Mouse (Mus musculus): Measurements from ENCODE around the gene Cpsf2. TPM values are rescaled to one million over a fixed set of nuclear protein-coding genes. Genes with fewer than 3 reads are reported as not detected.

Cpsf2 gene
- polyA plus RNA-seq, 1 experiment from 2014 or later = 28.6 TPM

DNA sequence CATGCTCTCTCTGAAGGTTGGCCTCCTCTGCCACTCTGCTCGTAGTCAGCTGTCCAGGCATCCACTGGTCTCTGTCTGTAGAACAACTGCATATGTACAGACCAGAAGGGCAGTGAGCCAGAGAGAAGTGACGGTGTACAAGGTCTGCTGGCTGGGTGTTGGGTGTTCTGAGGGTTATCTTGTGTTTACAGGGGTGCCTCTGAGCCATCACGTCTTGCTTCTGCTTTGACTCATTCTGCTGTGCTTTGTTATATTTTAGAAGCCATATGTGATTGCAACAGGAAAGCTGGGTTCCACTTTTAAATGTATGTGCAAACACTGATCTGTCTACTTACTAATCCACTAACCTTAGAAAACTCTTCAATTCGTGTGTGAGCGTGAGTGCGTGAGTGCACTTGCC, 11.9 kb downstream of the Cpsf2 start:
- H3K27me3 ChIP-seq (ENCODE audit: insufficient read depth, poor library complexity, severe bottlenecking) = no peaks in the 10 kb centered on the region
- DNase-seq (ENCODE audit: low spot score) = no peak
- no peak overlapping the region for H3K4me3 ChIP-seq
- H3K9me3 ChIP-seq = no peaks in the 10 kb centered on the region
- 94% methylated on average over 6 of the region's 6 CpGs for WGBS
- no peaks in the 10 kb centered on the region for H3K4me1 ChIP-seq (replicated peaks)
- H3K27ac ChIP-seq = no peak overlapping the region
- peaks cover 96% of the 10 kb centered on the region for H3K36me3 ChIP-seq

DNA sequence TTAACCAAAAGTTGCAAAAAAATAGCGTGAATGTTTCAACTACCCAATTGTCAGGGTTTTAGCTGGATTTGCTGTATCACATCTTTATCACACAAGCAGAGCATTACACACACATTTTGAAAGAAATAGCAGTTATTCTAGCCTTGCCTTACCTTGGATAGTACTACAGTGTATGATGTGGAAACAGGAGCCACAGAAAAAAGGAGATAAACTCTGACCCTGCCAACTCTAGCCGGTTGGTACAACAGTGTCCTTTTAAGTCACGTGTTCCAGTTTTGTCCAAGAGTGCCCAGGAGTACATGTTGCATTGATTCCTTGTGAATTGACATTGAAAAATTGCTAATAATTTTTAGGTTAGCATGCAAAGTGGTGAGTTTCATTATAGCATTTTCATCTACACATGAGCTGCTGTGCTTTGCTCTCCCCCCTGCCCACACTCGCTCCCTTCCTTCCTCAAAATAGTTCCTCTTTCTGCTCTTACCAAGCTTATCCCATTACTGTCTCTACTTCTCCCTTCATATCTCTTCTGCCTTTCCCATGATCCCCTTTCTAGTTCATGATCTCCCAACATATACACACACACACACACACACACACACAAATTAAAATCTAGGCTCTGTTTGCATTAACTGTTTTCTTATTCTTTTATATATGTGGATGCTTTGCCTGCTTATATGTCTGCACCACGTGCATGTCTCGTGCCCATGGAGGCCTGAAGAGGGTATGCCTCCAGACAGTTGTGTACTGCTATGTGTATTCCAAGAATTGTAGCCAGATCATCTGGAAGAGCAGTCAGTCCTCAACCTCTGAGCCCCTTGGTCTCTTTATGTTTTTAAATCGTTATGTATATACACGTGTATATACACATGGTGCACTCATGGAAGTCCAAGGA, 19.0 kb downstream of the Cpsf2 start:
- no peak overlapping the region for H3K4me3 ChIP-seq
- H3K9me3 ChIP-seq = no peaks in the 10 kb centered on the region
- no peak for DNase-seq (ENCODE audit: low spot score)
- H3K27me3 ChIP-seq (ENCODE audit: insufficient read depth, poor library complexity, severe bottlenecking) = no peaks in the 10 kb centered on the region
- H3K36me3 ChIP-seq = peaks cover 96% of the 10 kb centered on the region
- no peaks in the 10 kb centered on the region for H3K4me1 ChIP-seq (replicated peaks)
- H3K27ac ChIP-seq = no peak overlapping the region
- 94% methylated on average over 8 of the region's 8 CpGs for WGBS

DNA sequence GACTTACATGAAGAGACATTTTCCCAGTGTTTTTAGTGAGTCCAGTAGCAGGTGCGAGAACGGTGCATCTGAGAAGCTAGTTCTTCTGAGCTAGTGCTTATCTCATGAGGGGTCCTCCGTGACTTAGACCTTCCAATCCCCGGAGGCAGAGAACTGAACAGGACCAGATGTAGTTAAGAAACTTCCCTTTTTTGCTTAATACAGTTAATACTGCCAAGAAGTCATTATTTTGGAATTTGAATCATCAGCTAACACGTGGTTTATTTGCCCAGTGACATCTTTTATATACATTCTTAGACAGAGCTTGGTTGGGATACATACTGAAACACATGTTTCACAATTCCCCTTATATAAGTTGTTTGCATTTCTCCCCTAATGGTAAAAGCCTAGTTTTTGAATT, 23.1 kb downstream of the Cpsf2 start:
- WGBS = 96% methylated on average over 5 of the region's 5 CpGs
- Histone ChIP-seq H3K36me3 (peaks cover 96% of the 10 kb centered on the region), H3K4me1 (replicated peaks) (no peaks in the 10 kb centered on the region), H3K9me3 (no peaks in the 10 kb centered on the region), H3K27me3 (ENCODE audit: insufficient read depth, poor library complexity, severe bottlenecking) (no peaks in the 10 kb centered on the region), H3K4me3 (no peak overlapping the region), H3K27ac (no peak overlapping the region)
- DNase-seq (ENCODE audit: low spot score) = no peak

DNA sequence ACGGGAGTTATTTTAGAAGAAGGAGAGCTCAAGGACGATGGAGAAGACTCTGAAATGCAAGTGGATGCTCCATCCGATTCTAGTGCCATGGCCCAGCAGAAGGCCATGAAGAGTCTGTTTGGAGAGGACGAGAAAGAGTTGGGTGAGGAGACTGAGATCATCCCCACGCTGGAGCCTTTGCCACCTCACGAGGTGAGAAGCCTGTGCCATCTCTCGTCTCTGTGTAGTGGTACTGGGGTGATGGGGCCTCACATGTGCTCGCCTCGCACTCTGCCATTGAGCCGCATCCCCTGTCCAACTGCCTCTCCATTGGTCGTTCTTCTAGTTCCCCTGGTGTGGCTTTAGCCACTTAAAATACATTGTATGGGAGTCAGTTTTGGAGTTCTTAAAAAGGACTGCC, 25.0 kb downstream of the Cpsf2 start:
- WGBS = 93% methylated on average over 11 of the region's 11 CpGs
- Histone ChIP-seq H3K36me3 (peaks cover 96% of the 10 kb centered on the region), H3K27me3 (ENCODE audit: insufficient read depth, poor library complexity, severe bottlenecking) (no peaks in the 10 kb centered on the region), H3K9me3 (no peaks in the 10 kb centered on the region), H3K27ac (no peak overlapping the region), H3K4me1 (replicated peaks) (no peaks in the 10 kb centered on the region), H3K4me3 (no peak overlapping the region)
- no peak for DNase-seq (ENCODE audit: low spot score)

DNA sequence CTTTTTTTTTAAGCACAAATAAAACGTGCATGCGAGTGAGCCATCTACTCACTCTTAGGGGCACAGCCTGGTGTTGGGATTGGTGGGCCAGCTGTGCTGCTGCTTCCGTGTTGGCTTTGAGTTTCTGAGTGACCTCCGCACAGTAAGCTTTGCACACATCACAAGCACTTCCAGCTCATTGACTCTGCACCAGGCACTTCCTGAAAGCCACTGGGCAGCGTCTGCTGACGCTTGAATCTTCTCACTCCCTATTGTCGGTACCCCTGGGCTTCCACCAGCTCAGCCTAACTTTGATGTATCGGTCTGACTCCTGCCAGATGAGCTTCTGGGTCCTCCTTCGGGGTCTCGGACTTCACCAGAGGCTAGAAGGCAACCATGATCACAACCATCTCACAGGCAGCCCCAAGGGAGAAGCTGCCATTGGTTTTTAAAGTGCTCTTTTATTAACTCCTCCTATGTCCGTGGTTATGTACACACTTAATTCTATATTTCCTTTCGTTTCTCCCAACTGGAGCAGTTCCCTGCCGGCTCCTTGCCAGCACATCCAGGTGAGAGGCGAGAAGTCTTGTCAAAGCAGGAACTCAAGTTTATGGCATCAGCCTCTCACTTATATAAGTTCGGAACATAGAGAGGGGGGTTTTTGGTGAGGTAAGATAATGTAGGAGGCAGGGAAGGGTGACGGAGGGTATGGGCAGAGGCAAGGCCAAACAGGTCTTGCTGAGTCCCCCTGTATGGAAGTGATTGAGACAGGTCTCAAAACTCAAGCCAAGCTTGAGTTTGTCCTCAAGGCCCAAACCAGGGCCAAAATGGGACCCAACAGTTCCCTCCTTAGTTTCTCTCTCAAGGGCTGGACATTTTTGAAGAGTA, 32.6 kb downstream of the Cpsf2 start:
- no peak for DNase-seq (ENCODE audit: low spot score)
- Histone ChIP-seq H3K27ac (no peak overlapping the region), H3K4me3 (no peak overlapping the region), H3K4me1 (replicated peaks) (no peaks in the 10 kb centered on the region), H3K9me3 (no peaks in the 10 kb centered on the region), H3K27me3 (ENCODE audit: insufficient read depth, poor library complexity, severe bottlenecking) (no peaks in the 10 kb centered on the region), H3K36me3 (peaks cover 42% of the 10 kb centered on the region)
- 89% methylated on average over 16 of the region's 16 CpGs for whole genome bisulfite sequencing

DNA sequence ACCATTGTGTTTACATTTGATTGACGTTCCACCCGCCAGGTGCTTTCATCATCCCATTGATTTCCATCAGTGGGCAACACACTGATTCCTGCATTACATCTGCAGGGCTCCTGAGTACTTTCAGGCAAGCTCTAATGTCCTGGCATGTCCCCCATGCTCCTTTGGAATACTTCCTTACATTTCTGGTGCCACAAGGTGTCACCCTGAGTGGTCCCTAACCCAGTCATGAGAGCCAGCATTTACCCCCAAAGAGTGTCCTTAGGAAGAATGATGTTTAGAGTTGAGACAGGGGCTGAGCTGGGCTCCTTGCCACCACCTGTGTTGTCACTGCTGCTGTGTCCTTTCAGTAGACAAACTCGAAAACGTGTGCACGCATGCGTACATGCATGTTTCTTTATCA, 33.8 kb downstream of the Cpsf2 start:
- Histone ChIP-seq H3K9me3 (no peaks in the 10 kb centered on the region), H3K27me3 (ENCODE audit: insufficient read depth, poor library complexity, severe bottlenecking) (no peaks in the 10 kb centered on the region), H3K36me3 (peaks cover 30% of the 10 kb centered on the region), H3K27ac (no peak overlapping the region), H3K4me3 (no peak overlapping the region), H3K4me1 (replicated peaks) (no peaks in the 10 kb centered on the region)
- 94% methylated on average over 6 of the region's 6 CpGs for WGBS
- DNase-seq (ENCODE audit: low spot score) = no peak

DNA sequence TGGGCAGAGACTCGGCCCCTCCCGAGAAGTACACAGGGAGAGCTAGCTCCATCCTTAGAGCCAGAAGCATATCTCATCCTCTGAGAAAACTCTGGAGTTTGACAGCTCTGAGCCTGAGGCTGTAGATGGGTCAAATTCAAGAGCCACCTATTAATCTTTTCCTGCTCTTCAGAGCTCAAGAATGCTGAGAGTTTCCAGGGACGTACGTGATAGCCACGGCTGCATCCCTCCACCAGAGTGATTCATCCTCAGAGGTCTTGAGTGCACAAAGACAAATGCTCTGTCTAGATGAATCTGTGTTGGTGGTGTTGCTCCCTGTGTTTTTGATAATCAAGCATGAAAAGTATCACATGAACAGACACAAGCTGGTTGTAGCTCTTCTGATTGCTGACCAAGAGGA, 38.6 kb downstream of the Cpsf2 start:
- Histone ChIP-seq H3K9me3 (no peaks in the 10 kb centered on the region), H3K27ac (no peak overlapping the region), H3K4me3 (no peak overlapping the region), H3K27me3 (ENCODE audit: insufficient read depth, poor library complexity, severe bottlenecking) (no peaks in the 10 kb centered on the region), H3K36me3 (no peaks in the 10 kb centered on the region), H3K4me1 (replicated peaks) (no peaks in the 10 kb centered on the region)
- 86% methylated on average over 5 of the region's 5 CpGs for WGBS
- DNase-seq (ENCODE audit: low spot score) = no peak

DNA sequence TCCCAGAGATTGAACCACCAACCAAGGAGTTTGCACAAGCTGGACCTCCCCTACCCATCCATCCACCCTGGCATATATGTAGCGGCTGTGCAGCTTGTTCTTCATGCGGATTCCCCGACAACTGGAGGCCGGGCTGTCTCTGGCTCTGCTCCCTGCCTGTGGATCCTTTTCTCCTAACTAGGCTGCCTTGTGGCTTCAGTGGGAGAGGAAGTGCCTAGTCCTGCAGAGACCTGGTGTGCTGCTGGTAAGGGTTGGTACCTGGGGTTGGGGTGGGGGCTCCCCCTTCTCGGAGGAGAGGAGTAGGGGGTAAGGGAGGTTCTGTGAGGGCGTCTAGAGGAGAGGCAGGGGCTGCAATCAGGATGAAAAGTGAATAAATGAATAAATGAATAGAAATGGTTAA, 39.3 kb downstream of the Cpsf2 start:
- Histone ChIP-seq H3K27ac (no peak overlapping the region), H3K4me1 (replicated peaks) (no peaks in the 10 kb centered on the region), H3K4me3 (no peak overlapping the region), H3K36me3 (no peaks in the 10 kb centered on the region), H3K9me3 (no peaks in the 10 kb centered on the region), H3K27me3 (ENCODE audit: insufficient read depth, poor library complexity, severe bottlenecking) (no peaks in the 10 kb centered on the region)
- 91% methylated on average over 6 of the region's 6 CpGs for WGBS
- DNase-seq (ENCODE audit: low spot score) = no peak

DNA sequence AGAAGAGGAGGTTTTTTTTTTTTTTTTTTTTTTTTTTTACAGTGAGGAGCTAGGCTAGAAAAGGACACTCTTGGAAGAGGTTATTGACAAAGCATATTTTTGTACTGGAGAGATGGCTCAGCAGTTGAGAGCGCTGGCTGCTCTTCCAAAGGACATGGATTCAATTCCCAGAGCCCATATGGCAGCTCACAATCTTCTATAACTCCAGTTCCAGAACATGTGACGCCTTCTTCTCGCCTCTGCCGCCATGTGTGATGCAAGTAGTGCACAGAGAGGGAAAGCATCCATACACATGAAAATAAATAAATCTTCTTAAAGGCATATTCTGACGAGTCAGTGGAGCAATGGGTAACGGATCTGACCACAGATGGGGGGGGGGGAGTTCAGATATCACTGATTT, 46.1 kb downstream of the Cpsf2 start:
- DNase-seq (ENCODE audit: low spot score) = no peak
- 89% methylated on average over 6 of the region's 6 CpGs for WGBS
- H3K9me3 ChIP-seq = no peaks in the 10 kb centered on the region

DNA sequence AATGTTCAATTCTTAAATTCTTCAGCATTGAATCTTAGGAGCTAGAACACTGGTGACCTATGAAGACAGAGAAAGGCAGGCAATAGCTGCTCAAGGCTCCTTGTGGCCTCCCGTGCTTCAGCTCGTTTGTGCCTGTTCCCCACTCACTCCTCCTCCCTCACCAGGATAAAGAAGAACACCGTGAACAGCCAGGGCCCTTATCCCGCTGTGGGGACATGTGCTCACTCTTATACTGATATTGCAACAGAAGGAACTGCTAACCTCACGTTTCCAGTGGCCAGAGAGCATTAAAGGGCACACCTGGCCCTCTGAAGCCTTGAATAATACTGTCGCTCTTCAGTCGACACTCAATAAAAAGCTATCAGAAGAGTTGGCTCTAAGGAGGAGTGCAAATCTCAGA, 53.4 kb downstream of the Cpsf2 start:
- Histone ChIP-seq H3K36me3 (no peaks in the 10 kb centered on the region), H3K4me3 (no peak overlapping the region), H3K27ac (no peak overlapping the region), H3K4me1 (replicated peaks) (no peaks in the 10 kb centered on the region), H3K27me3 (ENCODE audit: insufficient read depth, poor library complexity, severe bottlenecking) (no peaks in the 10 kb centered on the region), H3K9me3 (no peaks in the 10 kb centered on the region)
- no peak for DNase-seq (ENCODE audit: low spot score)
- WGBS = 63% methylated on average over 7 of the region's 7 CpGs

More for the DNA sequence above, 46.1 kb downstream of the Cpsf2 start:
- H3K27ac ChIP-seq = no peak overlapping the region
- no peak overlapping the region for H3K4me3 ChIP-seq
- no peaks in the 10 kb centered on the region for H3K27me3 ChIP-seq (ENCODE audit: insufficient read depth, poor library complexity, severe bottlenecking)
- H3K36me3 ChIP-seq = no peaks in the 10 kb centered on the region
- H3K4me1 ChIP-seq (replicated peaks) = no peaks in the 10 kb centered on the region

DNA sequence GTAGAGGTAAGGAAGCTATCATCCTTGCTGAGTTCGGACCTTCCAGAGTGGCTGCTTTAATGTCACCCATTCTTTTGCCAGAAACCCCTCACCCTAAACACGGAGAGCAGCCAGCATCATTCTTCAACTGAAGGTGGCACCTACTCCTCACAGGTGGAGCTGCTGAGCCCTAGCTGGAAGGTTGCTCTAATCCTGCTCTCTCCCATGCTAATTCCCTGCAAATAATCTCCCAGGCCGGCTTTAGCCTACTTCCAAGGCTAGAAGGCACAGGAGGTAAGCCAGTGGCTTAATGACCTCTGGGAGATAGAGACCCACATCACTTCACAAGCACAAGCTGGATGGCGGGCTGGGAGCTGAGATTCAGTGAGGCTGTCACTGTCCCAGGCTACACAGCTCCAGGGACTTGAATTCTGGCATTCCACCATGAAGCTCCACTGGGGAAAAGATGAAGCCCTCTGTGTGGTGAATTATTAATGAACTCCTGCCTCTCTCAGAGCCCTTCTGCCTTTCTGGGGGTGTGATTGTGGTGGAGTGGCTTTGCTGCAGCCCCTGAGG, 54.2 kb downstream of the Cpsf2 start:
- Histone ChIP-seq H3K36me3 (no peaks in the 10 kb centered on the region), H3K4me1 (replicated peaks) (no peaks in the 10 kb centered on the region), H3K27me3 (ENCODE audit: insufficient read depth, poor library complexity, severe bottlenecking) (no peaks in the 10 kb centered on the region), H3K4me3 (no peak overlapping the region), H3K9me3 (no peaks in the 10 kb centered on the region), H3K27ac (no peak overlapping the region)
- 57% methylated on average over 4 of the region's 4 CpGs for WGBS
- DNase-seq (ENCODE audit: low spot score) = no peak

DNA sequence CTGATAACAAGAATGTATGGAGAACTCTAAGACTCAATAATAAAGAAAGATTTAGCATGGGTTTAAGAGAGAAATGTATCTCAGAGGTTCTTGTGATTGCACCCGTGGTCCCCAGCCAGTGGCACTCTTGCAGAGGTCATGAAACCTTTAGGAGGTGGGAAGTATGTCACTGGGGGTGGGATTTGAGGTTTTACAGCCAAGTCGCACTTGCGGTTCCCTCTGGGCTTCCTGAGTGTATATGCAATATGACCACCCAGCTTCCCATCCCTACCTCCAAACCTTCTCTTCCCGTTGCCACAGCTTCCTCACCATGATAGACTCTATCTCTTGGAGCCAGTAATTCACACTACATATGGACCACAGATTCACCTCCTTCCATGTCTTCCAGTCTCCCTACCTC, 59.1 kb downstream of the Cpsf2 start:
- DNase-seq (ENCODE audit: low spot score) = no peak
- H3K36me3 ChIP-seq = no peaks in the 10 kb centered on the region
- H3K27me3 ChIP-seq (ENCODE audit: insufficient read depth, poor library complexity, severe bottlenecking) = no peaks in the 10 kb centered on the region
- H3K4me3 ChIP-seq = no peak overlapping the region
- no peaks in the 10 kb centered on the region for H3K4me1 ChIP-seq (replicated peaks)
- 91% methylated on average over 4 of the region's 4 CpGs for WGBS
- no peaks in the 10 kb centered on the region for H3K9me3 ChIP-seq
- H3K27ac ChIP-seq = no peak overlapping the region

DNA sequence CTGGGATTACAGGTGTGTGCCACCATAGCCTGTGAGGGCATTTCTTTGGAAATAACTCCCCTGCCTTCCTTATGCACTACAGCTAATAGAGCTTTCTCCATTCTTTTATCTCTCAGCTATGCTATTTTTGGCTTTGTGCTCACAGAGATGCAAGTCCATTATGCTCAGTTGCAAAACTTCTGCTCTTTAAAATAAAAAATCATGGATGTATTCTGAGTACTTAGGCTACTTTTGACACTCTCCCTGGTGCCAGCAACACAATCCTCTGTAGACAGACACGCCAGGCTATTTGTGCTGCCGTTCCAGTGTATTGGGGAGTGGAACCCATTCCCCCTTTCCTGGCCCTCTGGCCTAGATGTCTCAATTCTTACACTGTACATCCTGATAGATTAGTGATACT, 64.1 kb downstream of the Cpsf2 start:
- Histone ChIP-seq H3K36me3 (no peaks in the 10 kb centered on the region), H3K27ac (no peak overlapping the region), H3K9me3 (no peaks in the 10 kb centered on the region), H3K4me1 (replicated peaks) (peaks cover 6% of the 10 kb centered on the region), H3K4me3 (no peak overlapping the region), H3K27me3 (ENCODE audit: insufficient read depth, poor library complexity, severe bottlenecking) (no peaks in the 10 kb centered on the region)
- no peak for DNase-seq (ENCODE audit: low spot score)
- WGBS = 94% methylated on average over 2 of the region's 2 CpGs

All from hindbrain, embryonic 10.5 days (tissue).